Mouse (Mus musculus) layer of hippocampus, adult 2 months (tissue): ENCODE measurements around the gene Epha2. TPM values are rescaled to one million over a fixed set of nuclear protein-coding genes. Genes with fewer than 3 reads are reported as not detected.
A peak's percentile ranks its signal among the peaks of the same experiment; 100 is the strongest.

Source experiments
- DNase-seq, 2 experiments: peaks; one replicate each; pipeline ENCODE4 v3.0.0; 2022; ENCODE audit warnings: low spot score in 2 of 2
- H3K27ac ChIP-seq: fragments of 200-600 bp; 2 replicates; pipeline ENCODE4 v1.8.1; 2022
- H3K4me3 ChIP-seq: fragments of 200-600 bp; 2 replicates; pipeline ENCODE4 v1.8.1; 2022; ENCODE audit warnings: mild to moderate bottlenecking
- CTCF ChIP-seq: fragments of 200-600 bp; conservative IDR thresholded peaks from 2 replicates; pipeline ENCODE4 v1.8.1; 2022; ENCODE audit warnings: antibody characterized with exemption, mild to moderate bottlenecking, moderate library complexity
- total RNA-seq, 2 experiments: library from RNA; stranded (reverse); gene quantifications; 2 replicates each; pipeline ENCODE4 v1.2.3; 2021

Epha2 gene
- total RNA-seq, 2 experiments from 2014 or later: 0.86 to 1.3 TPM

DNA sequence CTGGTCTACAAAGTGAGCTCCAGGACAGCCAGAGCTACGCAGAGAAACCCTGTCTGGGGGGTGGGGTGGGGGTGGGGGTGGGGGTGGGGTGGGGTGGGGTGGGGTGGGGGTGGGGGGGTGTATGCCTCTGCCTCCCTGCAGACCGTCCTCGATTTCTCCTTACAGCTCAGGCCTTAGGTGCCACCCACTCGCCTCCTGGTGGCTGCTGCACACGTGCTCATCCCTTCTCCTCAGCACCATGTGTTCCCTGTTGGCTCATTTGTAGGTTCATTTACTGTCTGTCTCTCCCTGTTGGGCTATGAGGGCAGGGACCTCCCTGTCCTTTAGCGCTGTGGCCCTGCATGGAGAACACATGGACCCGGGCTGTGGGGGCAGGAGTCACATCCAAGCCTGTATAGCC is 29.8 kb upstream of the Epha2 start:
- Histone ChIP-seq H3K27ac (no peak overlapping the region), H3K4me3 (no peak overlapping the region)
- DNase-seq: no peak
- TF ChIP-seq CTCF: no peak

DNA sequence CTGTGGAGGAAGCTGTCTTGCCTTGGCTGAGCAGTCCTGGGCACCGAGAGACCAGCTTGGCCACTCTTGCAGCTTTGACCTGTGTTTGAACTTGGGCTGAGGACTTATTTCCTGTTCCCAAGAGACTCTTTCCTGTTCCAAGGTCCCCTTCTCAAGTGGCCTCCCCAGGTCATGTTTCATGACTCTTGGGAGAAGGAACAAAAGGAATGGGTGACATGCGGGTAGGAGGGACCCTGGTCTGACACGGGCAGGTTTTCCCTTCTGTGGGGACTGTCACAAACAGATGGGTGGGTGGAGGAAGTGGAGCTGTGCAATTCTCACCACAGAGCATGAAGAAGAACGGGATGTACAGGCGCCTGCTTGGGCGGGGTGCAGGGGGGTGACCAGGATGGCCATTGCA is 29.3 kb upstream of the Epha2 start:
- H3K27ac ChIP-seq: no peak overlapping the region
- TF ChIP-seq CTCF: no peak
- H3K4me3 ChIP-seq: no peak overlapping the region

DNA sequence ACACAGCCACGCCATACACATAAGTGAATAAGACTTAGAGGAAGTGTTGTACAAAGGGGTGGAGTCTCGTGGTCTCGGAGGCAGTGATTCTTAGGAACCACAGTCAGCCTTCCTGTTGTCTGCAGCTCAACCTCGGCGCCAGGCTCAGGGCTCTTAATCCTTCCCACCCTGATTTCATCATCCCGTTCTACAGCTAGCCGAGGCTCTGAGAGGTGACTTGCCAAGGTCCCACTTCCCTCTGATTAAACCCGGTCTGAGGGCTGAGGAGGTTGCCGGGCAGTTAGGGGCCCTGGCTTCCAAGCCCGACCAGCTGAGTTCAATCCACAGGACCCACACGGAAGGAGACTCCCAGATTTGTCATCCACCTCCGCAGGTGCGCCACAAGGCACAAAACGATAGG is 28.2 kb upstream of the Epha2 start:
- Histone ChIP-seq H3K4me3 (peak overlapping the region; percentile 3; the same call in 1 of the 2 replicates), H3K27ac (no peak overlapping the region)
- no peak for DNase-seq
- no peak for TF ChIP-seq CTCF

More for the DNA sequence above, 29.3 kb upstream of the Epha2 start:
- no peak for DNase-seq

DNA sequence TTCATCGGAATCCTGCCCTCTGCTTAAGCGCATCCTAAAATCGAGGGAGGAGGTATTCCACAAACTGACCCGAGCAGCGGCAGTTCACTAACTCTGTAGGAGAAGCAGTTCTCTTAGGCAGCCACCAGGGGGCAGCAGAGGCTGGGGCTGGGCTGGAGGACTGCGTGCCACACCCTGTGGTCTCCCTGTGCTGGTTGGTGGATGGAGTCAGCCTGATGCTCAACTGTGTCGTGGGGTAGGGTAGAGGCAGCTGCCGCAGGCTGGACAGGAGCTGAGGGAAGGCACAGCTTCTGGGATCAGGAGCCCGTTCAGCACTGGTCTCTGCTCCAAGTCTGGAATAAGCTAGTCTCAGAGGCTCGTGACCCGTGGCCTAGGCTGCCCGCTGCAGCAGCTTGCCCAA is 27.7 kb upstream of the Epha2 start:
- DNase-seq: peak; percentile 71 to 84
- TF ChIP-seq CTCF: peak; percentile 100
- 0 out of 2 replicates have a peak overlapping the region, but pooled peaks have one; percentile 3 for H3K4me3 ChIP-seq
- H3K27ac ChIP-seq: no peak overlapping the region

DNA sequence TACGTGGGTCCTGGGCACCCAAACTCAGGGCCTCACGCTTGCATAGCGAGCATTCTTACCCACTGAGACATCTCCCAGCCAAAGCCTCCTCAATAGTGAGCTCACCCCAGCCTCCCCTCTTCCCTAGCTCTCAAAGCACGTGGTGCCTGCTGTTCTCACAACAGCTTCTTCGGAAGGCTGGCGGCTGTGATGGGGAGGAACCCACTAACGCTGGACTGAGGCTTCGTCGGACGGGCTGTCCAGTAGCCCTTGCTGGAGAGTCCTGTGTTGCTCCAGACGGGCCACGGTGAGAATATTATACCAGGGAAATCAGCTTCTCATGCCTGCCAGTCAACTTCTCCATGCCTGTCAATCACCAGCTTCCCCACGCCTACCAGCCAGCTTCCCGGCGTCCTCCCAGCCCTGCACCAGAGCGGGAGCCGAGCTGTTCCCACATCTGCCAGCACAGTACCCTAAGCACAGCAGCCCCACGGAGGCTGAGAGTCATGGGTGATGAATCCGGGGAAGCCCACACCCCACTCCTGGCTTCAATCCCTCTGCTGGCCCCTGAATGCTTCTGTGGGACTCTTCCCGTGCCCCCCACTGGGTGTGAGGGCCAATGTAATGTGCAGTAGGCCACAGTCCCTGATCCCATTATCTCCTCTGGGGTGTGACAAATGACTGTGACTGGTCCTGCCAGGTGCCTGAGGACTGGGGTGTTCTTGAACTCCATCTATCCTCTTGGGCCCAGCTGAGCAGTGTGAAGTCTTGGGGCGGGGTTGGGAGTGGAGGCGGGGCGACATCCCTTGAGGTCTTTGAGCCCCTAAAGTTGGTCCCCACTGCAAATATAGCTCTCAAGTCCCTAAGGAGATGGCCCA is 26.3 kb upstream of the Epha2 start:
- no peak overlapping the region for H3K27ac ChIP-seq
- TF ChIP-seq CTCF: no peak
- H3K4me3 ChIP-seq: no peak overlapping the region
- peak in 1 of 2 experiments; percentile 5 for DNase-seq

DNA sequence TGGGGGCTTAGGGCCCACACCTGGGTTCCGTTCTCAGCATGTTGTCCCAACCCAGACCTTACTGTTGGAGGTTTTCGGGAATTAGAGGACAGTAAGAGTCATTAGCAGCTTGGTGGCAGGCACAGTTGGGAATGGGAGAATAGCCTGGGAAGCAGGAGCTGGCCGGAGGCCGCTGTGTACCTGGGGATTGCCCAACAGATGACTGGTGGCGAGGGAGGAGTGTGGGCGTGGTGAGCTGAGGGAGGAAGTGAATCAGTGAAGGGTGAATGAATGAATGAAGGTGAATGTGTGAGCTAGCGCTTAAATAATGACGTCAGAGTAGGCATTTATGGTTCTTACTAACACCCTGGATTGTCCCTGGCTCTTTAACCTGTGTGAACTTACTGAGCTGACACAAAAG is 23.9 kb upstream of the Epha2 start:
- Histone ChIP-seq H3K27ac (no peak overlapping the region), H3K4me3 (no peak overlapping the region)
- TF ChIP-seq CTCF: no peak
- DNase-seq: no peak

DNA sequence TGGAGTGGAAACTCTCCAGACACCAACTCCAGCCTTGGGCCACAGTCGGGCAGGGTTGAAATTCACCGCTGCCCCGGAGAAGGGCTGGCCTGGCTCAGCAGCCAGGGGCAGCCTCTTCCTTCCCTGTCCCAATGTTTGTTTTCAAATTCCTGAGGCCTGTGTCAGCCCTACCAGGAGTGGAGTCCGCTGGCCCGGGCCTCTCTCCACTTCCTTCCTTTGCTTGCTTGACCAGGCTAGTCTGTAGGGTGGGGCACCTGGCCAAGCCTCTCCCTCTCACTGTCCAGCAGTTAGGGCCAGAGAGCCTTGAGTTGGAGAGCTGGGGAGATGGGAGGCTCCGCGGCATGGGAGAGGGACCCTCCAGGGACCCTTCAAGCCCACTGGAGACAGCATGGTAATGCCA is 22.9 kb upstream of the Epha2 start:
- Histone ChIP-seq H3K27ac (peak overlapping the region; percentile 57; the same call in 1 of the 2 replicates), H3K4me3 (no peak overlapping the region)
- DNase-seq: no peak
- TF ChIP-seq CTCF: peak; percentile 31

DNA sequence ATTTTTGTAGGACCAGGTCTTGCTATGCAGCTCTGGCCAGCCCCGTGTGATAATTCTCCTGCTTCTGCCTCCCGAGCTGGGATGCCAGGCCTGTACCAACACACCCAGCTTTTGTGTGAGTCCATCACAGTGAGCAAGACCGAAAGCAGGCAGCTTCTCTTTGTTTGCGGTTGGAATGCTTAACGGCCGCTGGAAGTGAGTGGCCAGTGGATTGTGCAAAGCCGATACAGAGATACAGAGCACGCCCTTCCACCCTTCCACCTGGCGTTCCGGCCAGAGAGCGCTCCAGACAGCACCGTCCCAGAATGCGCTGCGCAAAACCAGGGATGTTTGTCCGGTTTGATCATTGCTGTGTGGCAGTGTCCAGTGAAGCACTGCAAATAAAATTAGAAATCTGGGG is 21.7 kb upstream of the Epha2 start:
- no peak for TF ChIP-seq CTCF
- no peak for DNase-seq
- H3K4me3 ChIP-seq: no peak overlapping the region
- no peak overlapping the region for H3K27ac ChIP-seq

DNA sequence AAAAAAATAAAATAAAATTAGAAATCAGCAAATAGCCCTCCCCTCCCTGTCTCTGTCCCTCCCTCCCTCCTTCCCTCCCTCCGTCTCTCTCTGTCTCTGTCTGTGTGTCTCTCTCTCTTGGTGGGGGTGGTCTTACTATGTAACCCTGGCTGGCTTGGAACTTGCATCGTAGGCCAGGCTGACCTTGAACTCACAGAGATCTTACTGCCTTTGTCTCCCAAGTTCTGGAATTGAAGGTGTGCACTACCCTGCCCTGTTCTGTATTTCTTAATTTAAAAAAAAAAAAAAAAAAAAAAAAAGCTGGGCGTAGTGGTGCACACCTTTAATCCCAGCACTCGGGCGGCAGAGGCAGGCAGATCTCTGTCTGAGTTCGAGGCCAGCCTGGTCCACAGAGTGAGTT is 21.3 kb upstream of the Epha2 start:
- no peak for TF ChIP-seq CTCF
- no peak overlapping the region for H3K27ac ChIP-seq
- H3K4me3 ChIP-seq: no peak overlapping the region
- DNase-seq: no peak

DNA sequence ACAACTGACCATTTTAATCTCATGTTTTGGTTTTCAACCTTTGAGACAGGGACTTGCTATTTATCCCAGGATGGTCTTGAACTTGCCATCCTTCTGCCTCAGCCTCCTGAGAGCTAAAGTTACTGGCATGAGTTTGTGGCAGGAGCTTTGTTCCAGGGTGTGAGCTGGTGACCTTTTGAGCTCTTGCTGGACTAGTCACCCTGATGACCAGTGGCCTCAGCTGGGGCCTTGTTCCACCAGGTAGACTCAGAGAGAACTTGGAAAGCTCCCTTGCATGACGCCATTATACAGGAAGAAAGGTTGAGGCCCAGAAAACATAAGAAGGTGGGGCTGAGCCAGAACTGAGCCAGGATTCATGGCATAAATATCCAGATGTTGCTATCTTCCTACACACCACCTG is 20.6 kb upstream of the Epha2 start:
- Histone ChIP-seq H3K27ac (no peak overlapping the region), H3K4me3 (no peak overlapping the region)
- DNase-seq: no peak
- no peak for TF ChIP-seq CTCF

DNA sequence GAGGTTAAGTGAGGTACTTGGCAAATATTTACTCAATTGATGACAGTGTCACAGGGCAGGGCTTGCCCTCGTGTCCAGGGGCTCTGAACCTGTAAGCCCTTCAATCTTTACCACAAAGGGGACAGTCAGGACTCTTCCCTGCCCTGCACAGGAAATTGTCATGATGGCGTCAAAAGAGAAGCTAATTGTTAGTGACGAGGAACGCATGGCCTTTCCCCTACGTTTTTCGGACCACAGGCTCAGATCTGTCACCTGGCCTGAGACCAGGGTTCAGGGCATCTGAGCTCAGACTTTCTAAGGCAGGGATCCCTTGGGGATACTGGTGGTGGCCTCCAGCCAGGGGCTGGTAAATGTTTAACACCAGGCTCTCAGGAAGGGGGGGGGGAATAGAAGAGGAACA is 19.9 kb upstream of the Epha2 start:
- no peak overlapping the region for H3K27ac ChIP-seq
- no peak for DNase-seq
- TF ChIP-seq CTCF: no peak
- H3K4me3 ChIP-seq: no peak overlapping the region

DNA sequence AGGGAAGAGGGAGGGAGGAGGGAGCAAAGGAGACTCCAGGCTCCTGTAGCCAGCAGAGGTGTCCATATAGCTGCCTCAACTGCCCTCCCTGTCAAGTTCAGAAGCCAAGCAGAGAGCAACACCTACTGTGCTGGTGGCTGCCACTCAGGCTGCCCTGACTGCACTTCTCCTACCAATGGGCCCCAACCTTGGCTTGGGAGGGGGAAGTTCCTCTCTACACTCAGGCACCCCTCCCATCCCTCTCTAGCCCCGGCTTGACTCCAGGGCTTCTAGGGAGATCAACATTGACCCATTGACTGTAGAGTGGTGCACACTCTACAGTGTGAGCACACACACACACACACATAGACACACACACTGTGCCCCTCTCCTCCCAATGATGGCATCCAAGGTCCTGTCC is 19.5 kb upstream of the Epha2 start:
- no peak for TF ChIP-seq CTCF
- no peak overlapping the region for H3K4me3 ChIP-seq
- no peak overlapping the region for H3K27ac ChIP-seq
- no peak for DNase-seq

DNA sequence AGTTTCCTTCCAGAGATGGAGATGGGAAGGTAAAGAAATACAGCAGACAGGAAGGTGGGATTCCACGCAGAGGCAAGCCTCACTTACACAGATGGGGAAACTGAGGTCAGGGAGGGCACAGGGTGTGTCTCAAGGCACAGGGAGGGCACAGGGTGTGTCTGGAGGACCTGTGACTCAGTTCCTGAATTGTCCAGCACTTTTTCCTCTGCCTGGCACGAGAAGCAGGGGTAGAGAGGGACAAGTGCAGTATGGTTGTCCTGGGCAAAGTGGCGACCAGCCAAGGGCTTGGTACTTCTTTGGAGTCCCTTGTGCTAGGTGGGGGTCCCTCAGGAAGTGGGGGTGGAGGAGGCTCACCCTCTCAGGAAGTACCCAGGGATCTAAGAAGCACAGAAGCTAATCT is 19.0 kb upstream of the Epha2 start:
- no peak for DNase-seq
- Histone ChIP-seq H3K4me3 (no peak overlapping the region), H3K27ac (no peak overlapping the region)
- no peak for TF ChIP-seq CTCF

DNA sequence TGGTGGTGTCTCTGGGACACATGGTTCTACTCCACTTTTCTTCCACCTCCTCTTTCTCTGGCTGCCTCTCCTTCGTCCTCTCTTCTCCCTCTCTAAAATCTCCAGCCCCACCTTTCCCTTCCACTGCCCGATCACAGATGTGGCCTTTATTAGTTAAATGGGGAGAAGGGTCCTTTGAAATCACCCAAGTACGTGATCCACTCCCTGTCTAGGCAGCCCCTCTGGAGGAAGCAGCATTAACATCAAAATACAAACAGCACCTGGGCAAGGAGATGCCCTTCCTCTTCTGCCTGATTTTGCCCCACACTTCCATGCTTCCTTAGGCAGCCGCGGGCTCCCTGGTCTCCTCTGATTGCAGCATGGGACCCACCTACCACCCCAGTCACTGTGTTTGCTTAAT is 18.4 kb upstream of the Epha2 start:
- no peak for DNase-seq
- Histone ChIP-seq H3K27ac (no peak overlapping the region), H3K4me3 (no peak overlapping the region)
- no peak for TF ChIP-seq CTCF
